Mouse (Mus musculus) layer of hippocampus, adult 2 months (tissue): ENCODE data around the gene Zfp28. TPM values are rescaled to one million over a fixed set of nuclear protein-coding genes. Genes with fewer than 3 reads are reported as not detected.

ENCODE experiments used
- DNase-seq, 2 experiments: peaks; one replicate each; pipeline ENCODE4 v3.0.0; 2022; ENCODE audit warnings: low spot score in 2 of 2
- H3K27ac ChIP-seq: fragments of 200-600 bp; 2 replicates; pipeline ENCODE4 v1.8.1; 2022
- H3K4me3 ChIP-seq: fragments of 200-600 bp; 2 replicates; pipeline ENCODE4 v1.8.1; 2022; ENCODE audit warnings: mild to moderate bottlenecking
- CTCF ChIP-seq: fragments of 200-600 bp; conservative IDR thresholded peaks from 2 replicates; pipeline ENCODE4 v1.8.1; 2022; ENCODE audit warnings: antibody characterized with exemption, mild to moderate bottlenecking, moderate library complexity
- total RNA-seq, 2 experiments: library from RNA; stranded (reverse); gene quantifications; 2 replicates each; pipeline ENCODE4 v1.2.3; 2021

The Zfp28 gene
- total RNA-seq, 2 experiments from 2014 or later, result 6.7 to 9.6 TPM

DNA sequence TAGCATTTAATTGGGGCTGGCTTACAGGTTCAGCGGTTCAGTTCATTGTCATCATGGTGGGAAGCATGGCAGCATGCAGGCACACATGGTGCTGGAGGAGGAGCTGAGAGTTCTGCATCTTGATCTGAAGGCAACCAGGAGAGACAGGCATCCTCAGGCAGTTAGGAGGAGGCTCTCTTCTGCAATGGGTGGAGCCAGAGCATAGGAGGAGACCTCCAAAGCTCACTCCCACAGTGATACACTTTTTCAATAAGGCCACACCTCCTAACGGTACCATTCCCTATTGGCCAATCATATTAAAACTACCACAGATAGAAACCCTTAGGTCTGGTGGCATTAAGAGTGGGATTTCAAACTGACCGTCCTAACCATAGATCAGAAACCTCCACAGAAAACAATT, 13.6 kb upstream of the Zfp28 start:
- TF ChIP-seq CTCF, result no peak
- DNase-seq, result no peak
- H3K4me3 ChIP-seq, result no peak overlapping the region
- no peak overlapping the region for H3K27ac ChIP-seq

DNA sequence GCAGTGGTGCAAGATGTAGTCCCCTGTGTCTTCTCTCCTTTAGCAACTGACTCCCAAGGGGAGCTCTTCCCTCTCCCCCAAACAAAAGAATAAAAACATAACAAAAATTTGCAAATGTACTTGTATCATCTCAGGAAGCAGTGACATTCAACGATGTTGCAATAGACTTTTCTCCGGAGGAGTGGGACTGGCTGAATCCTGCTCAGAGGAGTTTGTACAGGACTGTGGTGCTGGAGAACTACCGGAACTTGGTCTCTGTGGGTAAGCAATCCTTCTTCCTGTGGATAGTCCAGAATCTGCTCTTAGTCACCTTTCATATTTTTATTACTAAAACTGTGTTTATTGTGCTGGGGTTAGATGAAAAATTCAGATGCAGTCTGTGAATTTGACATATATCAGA, 10.1 kb upstream of the Zfp28 start:
- no peak overlapping the region for H3K27ac ChIP-seq
- no peak for TF ChIP-seq CTCF
- no peak for DNase-seq
- no peak overlapping the region for H3K4me3 ChIP-seq

DNA sequence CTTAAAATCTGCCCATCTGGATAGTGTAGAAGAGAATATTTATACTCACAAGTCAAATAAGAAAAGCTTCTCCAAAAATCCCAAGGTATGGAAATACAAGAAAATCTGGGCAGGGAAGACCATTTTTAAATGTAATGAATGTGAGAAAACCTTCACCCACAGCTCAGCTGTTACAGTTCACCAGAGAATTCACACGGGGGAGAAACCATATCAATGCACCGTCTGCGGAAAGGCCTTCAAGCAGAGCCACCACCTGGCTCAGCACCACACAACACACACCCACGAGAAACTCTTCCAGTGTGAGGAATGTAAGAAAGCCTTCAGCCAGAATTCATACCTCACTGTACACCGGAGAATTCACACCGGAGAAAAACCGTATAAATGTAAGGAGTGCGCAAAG, 4.7 kb upstream of the Zfp28 start:
- TF ChIP-seq CTCF, result no peak
- H3K27ac ChIP-seq, result peak overlapping the region; percentile 4; the same call in 1 of the 2 replicates
- DNase-seq, result peak; percentile 55 to 63
- H3K4me3 ChIP-seq, result no peak overlapping the region

DNA sequence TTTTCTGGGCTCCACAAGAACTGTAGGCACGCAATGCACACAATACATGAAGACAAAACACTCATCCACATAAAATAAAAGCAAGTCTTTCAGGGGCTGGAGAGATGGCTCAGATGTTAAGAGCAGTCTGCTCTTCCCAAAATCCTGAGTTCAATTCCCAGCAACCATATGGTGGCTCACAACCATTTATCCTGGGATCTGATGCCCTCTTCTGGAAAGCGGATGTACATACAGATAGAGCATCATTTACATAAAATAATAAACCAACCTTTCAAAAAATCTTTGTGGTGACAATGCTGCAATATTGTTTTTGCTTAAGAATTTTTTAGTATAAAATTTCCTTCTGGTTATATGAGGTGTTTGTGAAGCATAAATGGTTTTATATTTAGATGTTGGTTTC, 1.7 kb upstream of the Zfp28 start:
- DNase-seq, result no peak
- TF ChIP-seq CTCF, result peak; percentile 54
- H3K27ac ChIP-seq, result no peak overlapping the region
- H3K4me3 ChIP-seq, result no peak overlapping the region

DNA sequence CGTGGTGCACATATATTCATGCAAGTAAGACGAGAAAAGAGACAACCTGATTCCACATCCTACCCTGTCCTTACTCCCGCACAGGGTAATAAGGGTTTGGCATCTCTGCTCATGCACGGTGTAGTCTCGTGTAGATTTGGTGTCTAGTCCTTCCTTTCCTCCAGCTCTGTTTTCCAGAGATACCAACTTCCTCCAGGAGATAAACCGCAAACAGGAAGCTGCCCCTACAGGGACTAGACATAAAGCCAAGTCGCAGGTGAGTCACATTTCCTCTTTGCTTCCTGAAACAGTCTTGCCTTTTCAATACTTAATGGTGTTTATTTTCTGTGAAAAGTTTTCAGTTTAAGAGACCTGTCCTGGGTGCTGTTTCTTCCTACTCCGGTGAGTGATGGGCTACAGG, 916 bp downstream of the Zfp28 start:
- DNase-seq, result no peak
- no peak for TF ChIP-seq CTCF
- Histone ChIP-seq H3K27ac (no peak overlapping the region), H3K4me3 (peak overlapping the region; percentile 84)

GRCm38 (mm10) chr7:6386995-6387394, 3.9 kb downstream of the Zfp28 start:
- DNase-seq, result peak; percentile 40 to 64
- peak overlapping the region; percentile 51; the same call in 1 of the 2 replicates for H3K27ac ChIP-seq
- H3K4me3 ChIP-seq, result no peak overlapping the region
- TF ChIP-seq CTCF, result no peak

DNA sequence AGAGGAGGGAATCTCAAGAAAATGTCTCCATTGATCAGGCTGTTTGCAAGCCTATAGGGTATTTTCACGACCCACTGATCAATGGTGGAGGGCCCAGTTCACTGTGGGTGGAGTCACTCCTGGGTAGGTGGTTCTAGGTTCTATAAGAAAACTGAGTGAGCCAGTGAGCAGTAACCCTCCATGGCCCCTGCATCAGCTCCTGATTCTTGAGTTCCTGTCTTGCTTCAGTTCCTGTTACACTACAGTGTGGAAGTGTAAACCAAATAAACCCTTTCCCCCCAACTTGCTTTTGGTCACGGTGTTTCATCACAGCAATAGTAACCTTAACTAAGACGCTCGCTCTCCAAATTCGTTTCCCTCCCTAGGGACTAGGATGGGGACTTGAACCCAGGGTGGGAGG, 5.9 kb downstream of the Zfp28 start:
- H3K27ac ChIP-seq, result no peak overlapping the region
- no peak for DNase-seq
- TF ChIP-seq CTCF, result no peak
- H3K4me3 ChIP-seq, result no peak overlapping the region

DNA sequence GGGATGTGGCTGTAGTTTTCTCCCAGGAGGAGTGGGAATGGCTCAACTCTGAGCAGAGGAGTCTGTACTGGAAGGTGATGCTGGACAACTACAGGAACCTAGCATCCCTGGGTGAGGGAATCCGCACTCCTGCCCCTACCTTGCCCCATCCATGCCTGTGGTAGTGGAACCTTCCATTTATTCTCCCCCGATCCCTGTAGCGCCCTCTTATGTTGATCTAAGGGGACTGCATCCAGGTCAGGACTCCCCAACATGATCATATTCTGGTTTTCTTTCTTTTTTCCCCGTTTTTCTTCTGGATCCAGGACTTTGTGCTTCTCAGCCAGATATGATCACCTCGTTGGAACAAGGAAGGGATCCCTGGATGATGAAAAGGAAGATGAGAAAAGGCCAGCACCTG, 6.4 kb downstream of the Zfp28 start:
- TF ChIP-seq CTCF, result peak; percentile 33
- Histone ChIP-seq H3K27ac (no peak overlapping the region), H3K4me3 (no peak overlapping the region)
- no peak for DNase-seq

DNA sequence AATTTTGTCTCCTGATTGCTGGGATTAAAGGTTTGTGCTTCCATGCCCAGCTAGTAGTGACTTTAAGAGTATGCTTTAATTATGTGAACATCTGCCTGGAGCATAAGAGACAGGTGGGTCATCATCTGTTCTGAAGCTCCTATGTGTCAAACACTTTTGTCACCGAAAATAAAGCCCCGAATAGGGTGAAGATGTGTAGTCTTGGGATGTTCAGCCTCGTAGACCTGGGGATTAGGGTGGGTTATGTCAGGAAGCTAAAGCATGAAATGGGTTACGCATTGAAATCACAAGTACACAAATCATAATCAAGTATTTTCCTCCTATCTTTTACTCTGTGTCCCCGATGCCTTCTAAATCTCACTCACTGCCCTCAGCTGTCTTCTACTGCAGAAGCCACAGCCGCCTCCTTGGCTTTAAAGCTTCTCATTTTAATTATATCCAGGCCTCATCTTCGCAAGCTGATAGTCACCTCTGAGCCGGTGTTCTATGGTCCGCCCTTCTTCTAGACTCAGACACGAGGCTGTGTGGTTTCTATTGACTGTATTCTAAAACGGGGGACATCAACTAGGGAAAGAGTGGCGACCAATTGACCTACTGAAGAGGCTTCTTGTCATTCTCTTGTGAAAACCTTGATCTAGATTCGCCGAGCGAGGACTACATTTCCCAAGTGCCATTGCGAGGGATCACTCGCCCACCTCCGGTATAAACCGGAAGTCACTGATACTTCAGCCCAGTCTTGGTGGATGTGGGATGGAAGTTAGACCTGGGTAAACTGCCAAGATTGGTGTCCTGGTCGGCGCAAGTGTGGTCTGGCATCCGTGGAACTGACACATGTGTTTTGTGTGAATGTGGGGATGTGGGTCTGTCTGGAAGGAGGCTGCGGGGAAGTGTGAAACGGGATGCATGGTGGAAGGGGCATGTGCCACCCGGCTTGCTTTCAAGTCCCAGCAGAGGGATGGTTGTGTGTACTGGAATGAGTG, 15.2 kb downstream of the Zfp28 start, which contains the start of gene Smim17:
TSS of gene Smim17 (plus strand) at position 720 of the 980 bp plus-strand sequence.
- H3K4me3 ChIP-seq, result peak within 1 kb of the TSS; percentile 72
- H3K27ac ChIP-seq, result peak within 1 kb of the TSS; percentile 81
- DNase-seq, result peak; percentile 73 to 78
- no peak for TF ChIP-seq CTCF

DNA sequence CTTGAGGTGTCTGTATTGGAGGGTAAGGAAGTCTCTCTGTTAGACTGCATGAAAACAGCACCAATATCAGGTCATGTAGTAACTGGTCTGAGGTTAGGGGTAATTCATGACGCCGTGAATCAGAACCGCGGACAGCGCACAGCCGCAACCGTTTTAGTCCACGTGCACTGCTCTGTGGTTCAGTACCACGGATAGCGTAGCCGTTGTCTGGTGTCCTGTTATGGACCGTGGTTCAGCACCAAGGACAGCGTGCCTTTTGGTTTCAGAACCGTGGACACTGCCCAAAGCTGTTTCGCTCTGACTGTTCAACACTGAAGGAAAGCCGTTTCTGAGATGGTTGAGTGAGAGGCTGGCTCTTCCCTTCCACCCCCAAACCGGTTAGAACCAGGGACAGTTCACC, 26.9 kb downstream of the Zfp28 start, which contains the start of gene Gm20715:
TSS of gene Gm20715 (plus strand) at position 235 of the 400 bp plus-strand sequence.
- Histone ChIP-seq H3K27ac (no peak within 1 kb of the TSS), H3K4me3 (no peak within 1 kb of the TSS)
- peak; percentile 63 to 74 for DNase-seq
- no peak for TF ChIP-seq CTCF

GRCm38 (mm10) chr7:6414626-6415441, 31.7 kb downstream of the Zfp28 start:
- DNase-seq, result peak; percentile 31 to 51
- TF ChIP-seq CTCF, result no peak
- Histone ChIP-seq H3K4me3 (peak overlapping the region; percentile 58), H3K27ac (peak overlapping the region; percentile 71)

DNA sequence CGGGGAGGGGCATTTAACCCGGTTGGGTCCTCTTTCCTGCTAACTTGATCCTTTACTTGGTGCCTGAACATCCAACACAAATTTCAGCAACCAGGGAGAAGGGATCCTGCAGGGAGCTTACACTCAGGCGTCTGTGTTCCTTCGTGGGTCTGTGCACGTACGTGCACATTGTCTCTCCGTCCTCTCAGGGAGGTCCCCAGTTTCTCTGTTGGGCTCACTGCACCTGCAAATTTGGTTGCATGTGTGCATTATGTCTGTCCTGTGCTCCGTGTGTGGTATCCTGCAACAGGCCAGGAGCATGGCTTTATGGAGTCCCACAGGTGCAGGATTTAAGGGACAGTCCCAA, 32.3 kb downstream of the Zfp28 start:
- Histone ChIP-seq H3K27ac (peak overlapping the region; percentile 71), H3K4me3 (peak overlapping the region; percentile 58)
- no peak for TF ChIP-seq CTCF
- DNase-seq, result no peak

DNA sequence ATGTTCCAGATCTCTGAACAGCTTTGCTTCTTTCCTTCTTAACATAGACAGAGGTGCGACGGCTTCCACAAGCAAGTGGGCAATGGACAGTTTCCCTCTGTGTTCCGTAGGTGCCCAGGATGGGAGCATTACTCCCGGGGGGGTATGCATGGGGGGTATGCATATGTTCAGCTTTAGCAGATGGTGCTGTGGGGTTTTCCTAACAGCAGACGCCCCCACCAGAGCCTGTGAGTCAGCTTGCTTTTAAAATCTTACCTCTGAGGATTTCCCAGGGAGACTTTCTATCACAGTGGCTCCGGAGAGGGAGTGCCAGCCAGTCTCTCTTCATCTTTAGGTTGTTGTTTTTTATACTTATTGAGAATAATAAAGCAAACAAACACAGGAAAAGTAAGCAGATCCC, 36.8 kb downstream of the Zfp28 start:
- Histone ChIP-seq H3K27ac (no peak overlapping the region), H3K4me3 (no peak overlapping the region)
- TF ChIP-seq CTCF, result no peak
- no peak for DNase-seq
